Mouse (Mus musculus): ENCODE results near the gene Olfr309. TPM values are rescaled to one million over a fixed set of nuclear protein-coding genes. Genes with fewer than 3 reads are reported as not detected.

Gene Olfr309
- polyA plus RNA-seq (2012; rRNA removed) = not detected in 2 replicates

DNA sequence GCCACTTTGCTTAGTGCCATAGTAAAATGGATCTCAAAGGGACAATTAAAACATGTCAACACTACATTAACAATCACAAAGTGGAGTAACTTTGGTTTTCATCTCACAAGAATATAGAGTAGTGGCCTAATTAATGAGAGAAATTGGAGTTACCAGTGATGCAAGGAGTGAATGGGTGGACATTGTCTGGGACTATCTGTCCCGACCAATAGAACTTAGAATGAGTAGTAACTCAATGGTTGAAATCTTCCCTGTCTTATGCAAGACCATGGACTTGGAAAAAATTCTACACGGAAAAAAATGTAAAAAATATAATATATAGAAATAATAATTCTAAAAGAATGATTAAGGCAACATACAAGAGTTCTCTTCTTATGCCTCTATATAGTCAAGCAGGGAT lies at the start of gene Olfr309:
Olfr309 (minus strand) TSS at position 101 of the 400 bp plus-strand sequence.

DNA sequence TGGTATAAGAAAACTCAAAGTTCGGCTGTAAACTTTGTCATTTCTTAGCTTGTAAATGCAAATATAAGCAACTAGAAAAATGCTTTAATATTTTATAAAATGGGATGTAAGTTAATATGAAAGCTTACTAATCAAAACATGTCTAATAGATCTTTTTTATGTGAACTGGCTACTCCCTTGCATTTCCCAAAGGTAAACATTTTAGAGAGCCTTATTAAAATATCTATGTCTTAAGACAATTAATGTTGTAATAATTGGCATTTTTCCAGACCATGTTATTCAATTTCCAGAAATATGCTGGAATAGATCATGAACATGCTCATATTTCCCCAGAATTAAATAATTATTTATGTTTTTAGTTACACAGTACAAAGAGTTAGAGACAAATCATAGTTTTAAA lies 24.0 kb upstream of the Olfr309 start, which contains the start of gene Olfr307:
Olfr307 (minus strand) TSS at position 101 of the 400 bp plus-strand sequence.

DNA sequence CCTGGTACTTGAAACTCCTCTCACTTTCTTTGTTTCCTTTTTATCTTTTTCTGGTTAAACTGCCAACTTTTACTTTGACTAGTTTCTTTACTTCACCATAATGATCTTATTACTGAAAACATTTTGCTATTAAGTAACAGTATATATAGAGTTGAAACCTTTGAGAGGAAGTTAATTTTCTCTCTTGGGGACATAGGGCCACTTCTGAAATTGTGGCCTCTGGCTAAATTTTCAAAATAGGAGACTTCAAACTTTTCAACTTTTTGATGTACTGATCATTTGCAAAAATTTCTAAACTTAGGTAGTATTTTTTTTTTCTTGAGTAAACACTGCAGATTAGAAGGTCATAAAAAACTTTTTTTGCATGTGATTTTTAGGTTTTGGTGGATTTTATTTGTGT lies 12.0 kb upstream of the Olfr309 start, which contains the start of gene Olfr308:
Olfr308 (minus strand) TSS at position 101 of the 400 bp plus-strand sequence.

DNA sequence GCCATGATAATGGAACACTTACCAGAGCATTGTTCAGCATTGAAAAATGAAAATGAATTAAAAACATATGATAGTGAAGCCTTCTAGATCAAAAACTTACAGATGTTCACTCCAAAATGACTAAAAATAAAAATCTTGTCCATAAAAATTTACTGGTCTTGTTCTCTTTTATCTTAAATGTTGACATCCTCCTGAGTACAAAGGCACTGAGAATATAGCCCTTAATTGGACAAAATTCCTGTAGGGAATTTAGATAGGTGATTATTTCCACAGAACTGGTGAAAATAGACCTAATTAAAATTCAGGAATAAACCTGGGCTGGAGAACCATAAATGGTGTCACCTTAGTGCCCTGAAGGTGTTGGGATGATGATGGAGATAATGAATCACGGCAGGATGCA lies 36.4 kb downstream of the Olfr309 start, which contains the start of gene Olfr310:
Olfr310 (minus strand) TSS at position 101 of the 400 bp plus-strand sequence.

Other genes starting within 250 kb of the Olfr309 start
- not detected in 2 replicates for gene Vmn2r75, start 141.9 kb downstream of the Olfr309 start, polyA plus RNA-seq (2012; rRNA removed)
- gene Vmn2r76, start 67.4 kb downstream of the Olfr309 start, polyA plus RNA-seq (2012; rRNA removed) = not detected in 2 replicates
- gene Olfr310, start 36.5 kb downstream of the Olfr309 start, polyA plus RNA-seq (2012; rRNA removed) = not detected in 2 replicates
- gene Olfr308, start 11.9 kb upstream of the Olfr309 start, polyA plus RNA-seq (2012; rRNA removed) = not detected in 2 replicates
- not detected in 2 replicates for gene Olfr307, start 23.9 kb upstream of the Olfr309 start, polyA plus RNA-seq (2012; rRNA removed)
- gene Olfr305, start 53.2 kb upstream of the Olfr309 start, polyA plus RNA-seq (2012; rRNA removed) = not detected in 2 replicates
- gene Olfr304, start 73.0 kb upstream of the Olfr309 start, polyA plus RNA-seq (2012; rRNA removed) = not detected in 2 replicates
- not detected in 2 replicates for gene Olfr303, start 84.1 kb upstream of the Olfr309 start, polyA plus RNA-seq (2012; rRNA removed)
- gene Olfr301, start 90.1 kb upstream of the Olfr309 start, polyA plus RNA-seq (2012; rRNA removed) = not detected in 2 replicates
- gene Olfr299, start 146.2 kb upstream of the Olfr309 start, polyA plus RNA-seq (2012; rRNA removed) = not detected in 2 replicates
- not detected in 2 replicates for gene Olfr298, start 178.8 kb upstream of the Olfr309 start, polyA plus RNA-seq (2012; rRNA removed)
- gene Olfr297, start 206.3 kb upstream of the Olfr309 start, polyA plus RNA-seq (2012; rRNA removed) = not detected in 2 replicates

Measured in central nervous system, embryonic 14 days (tissue).